Mouse (Mus musculus) lung, postnatal 0 days (tissue): ENCODE data around the gene Gm5294.

Experiments used
- CTCF ChIP-seq: IDR thresholded peaks from 2 replicates; pipeline ENCODE4 v1.5.1; 2016; ENCODE audit warnings: antibody characterized with exemption, mild to moderate bottlenecking
- EP300 ChIP-seq: IDR thresholded peaks from 2 replicates; pipeline ENCODE4 v1.6.1; 2016; ENCODE audit warnings: antibody characterized with exemption, mild to moderate bottlenecking, control low read depth

DNA sequence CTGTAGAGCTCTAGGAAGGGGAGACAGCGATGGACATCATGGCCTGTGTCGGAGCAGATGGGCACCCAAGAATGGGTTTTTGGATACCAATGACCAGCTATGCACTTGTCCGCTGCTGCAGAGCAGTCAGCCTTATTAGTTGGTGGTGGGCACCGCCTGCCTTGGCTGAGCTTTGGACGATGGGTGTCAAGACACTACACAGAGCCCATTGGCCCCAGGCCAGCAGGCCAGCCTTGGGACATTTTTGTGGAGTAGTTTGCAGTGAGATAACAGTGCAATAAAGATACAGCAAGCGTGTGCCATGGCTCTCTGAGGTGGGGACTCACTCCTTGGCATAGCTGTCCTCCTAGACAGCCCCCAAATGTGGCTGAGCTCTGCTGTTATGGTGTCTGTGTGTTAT, 10.1 kb upstream of the Gm5294 start:
- no peak for TF ChIP-seq CTCF
- TF ChIP-seq EP300, result no peak
